Mouse (Mus musculus) brain, embryonic 14.5 days (tissue): ENCODE results near the gene 2210011C24Rik.
"Not testable (repeated sequence)": the region's sequence is repeated elsewhere in the genome, so short reads cannot be mapped to it uniquely, and the experiment has no call there.

Source experiments
- CTCF ChIP-seq: fragments of 200-500 bp; IDR thresholded peaks from 2 replicates; pipeline ENCODE4 v1.5.1; 2012; ENCODE audit warnings: inconsistent platforms, mild to moderate bottlenecking, moderate library complexity, borderline replicate concordance; ENCODE audit not compliant: insufficient read depth, insufficient read length; ENCODE audit errors: extremely low read depth
- POLR2A ChIP-seq: fragments of 200-500 bp; IDR thresholded peaks from 2 replicates; pipeline ENCODE4 v1.6.1; 2012; ENCODE audit warnings: mild to moderate bottlenecking, inconsistent platforms, borderline replicate concordance; ENCODE audit not compliant: poor library complexity, insufficient read depth, insufficient read length, severe bottlenecking; ENCODE audit errors: extremely low read depth

DNA sequence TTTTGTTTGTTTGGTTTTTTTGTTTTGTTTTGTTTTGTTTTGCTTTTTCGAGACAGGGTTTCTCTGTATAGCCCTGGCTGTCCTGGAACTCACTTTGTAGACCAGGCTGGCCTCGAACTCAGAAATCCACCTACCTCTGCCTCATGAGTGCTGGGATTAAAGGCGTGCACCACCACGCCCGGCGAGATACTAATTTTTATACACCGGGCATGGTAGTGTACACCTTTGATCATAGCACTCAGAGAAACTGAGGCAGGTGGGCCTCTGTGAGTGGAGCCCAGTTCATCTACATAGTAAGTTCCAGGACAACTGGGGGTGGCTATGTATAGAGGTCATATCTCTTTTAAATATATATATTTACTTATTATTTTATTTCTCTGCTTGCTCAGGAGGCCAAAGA lies 6.5 kb downstream of the 2210011C24Rik start:
- not testable (repeated sequence) for TF ChIP-seq POLR2A, CTCF
